Mouse (Mus musculus) heart, embryonic 16.5 days (tissue): ENCODE measurements around the gene Ppm1h. TPM values are rescaled to one million over a fixed set of nuclear protein-coding genes. Genes with fewer than 3 reads are reported as not detected.

Experiments used
- ATAC-seq: fragments of 200-750 bp; cut with Nextera tagmentation; replicated peaks from 2 replicates; pipeline ENCODE4 v1.8.0; 2017; ENCODE audit warnings: moderate number of reproducible peaks; ENCODE audit not compliant: insufficient read depth, low FRiP score; ENCODE audit errors: extremely low read depth
- H3K27ac ChIP-seq: fragments of 300-500 bp; sonication (generic); 2 replicates; pipeline ENCODE4 v1.5.1; 2014; ENCODE audit warnings: mild to moderate bottlenecking, low read length, control low read depth, moderate library complexity
- H3K27me3 ChIP-seq: fragments of 300-500 bp; sonication (generic); 2 replicates; pipeline ENCODE4 v1.6.1; 2014; ENCODE audit warnings: low read length, mixed read lengths; ENCODE audit not compliant: control insufficient read depth, insufficient read depth
- H3K36me3 ChIP-seq: fragments of 300-500 bp; sonication (generic); 2 replicates; pipeline ENCODE4 v1.6.1; 2014; ENCODE audit not compliant: control insufficient read depth, insufficient read depth
- H3K4me1 ChIP-seq: fragments of 300-500 bp; sonication (generic); 2 replicates; pipeline ENCODE4 v1.6.1; 2014; ENCODE audit warnings: low read length, mixed read lengths; ENCODE audit not compliant: control insufficient read depth, insufficient read depth
- H3K4me2 ChIP-seq: fragments of 300-500 bp; sonication (generic); 2 replicates; pipeline ENCODE4 v1.6.1; 2014; ENCODE audit warnings: low read depth, mild to moderate bottlenecking, control low read depth, low read length
- H3K4me3 ChIP-seq: fragments of 300-500 bp; sonication (generic); 2 replicates; pipeline ENCODE4 v1.5.1; 2014; ENCODE audit warnings: mild to moderate bottlenecking, control low read depth, low read length
- H3K9ac ChIP-seq: fragments of 300-500 bp; sonication (generic); 2 replicates; pipeline ENCODE4 v1.6.1; 2014; ENCODE audit warnings: low read length, control low read depth
- H3K9me3 ChIP-seq: fragments of 300-500 bp; sonication (generic); replicated peaks from 2 replicates; pipeline ENCODE4 v1.6.1; 2016; ENCODE audit warnings: low read length; ENCODE audit not compliant: control insufficient read depth
- WGBS: fragments of 180-500 bp; shearing (Covaris S2); extraction: QIAGEN DNeasy Blood & Tissue Kit; methylation state at CpG from one replicate; pipeline ENCODE4 v1.1.7; 2014; 5-methylcytosine and 5-hydroxymethylcytosine counted together
- polyA plus RNA-seq: library from polyadenylated mRNA; unstranded; fragments of >200 nt; fragmentation: Nextera tagmentation; extraction: Ambion mirVana; gene quantifications from 2 replicates; pipeline ENCODE4 v1.2.1, GENCODE M21; 2015

Ppm1h gene
- polyA plus RNA-seq, 1 experiment from 2014 or later, result 9.4 TPM

DNA sequence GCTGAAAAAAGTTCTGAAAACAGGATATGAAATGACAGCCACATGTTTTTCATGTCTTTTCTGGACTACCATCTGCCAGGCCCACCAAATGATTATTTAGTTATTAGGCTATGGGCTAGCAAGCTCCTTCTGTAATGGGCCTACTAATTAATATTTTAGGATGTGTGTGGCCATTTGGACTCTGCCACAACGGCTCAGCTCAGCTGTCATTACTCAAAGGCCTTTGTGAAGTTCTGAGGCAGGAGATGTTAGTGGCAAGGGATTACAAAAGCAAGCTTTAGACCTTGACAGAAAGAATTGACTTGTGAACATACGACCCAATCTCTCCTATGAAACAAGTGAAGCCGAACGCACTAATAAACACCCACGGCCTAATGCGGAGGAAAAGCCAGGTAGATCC is 272.4 kb downstream of the Ppm1h start:
- no peak overlapping the region for H3K27ac ChIP-seq
- no peaks in the 10 kb centered on the region for H3K36me3 ChIP-seq
- H3K4me3 ChIP-seq, result no peak overlapping the region
- no peak overlapping the region for H3K4me2 ChIP-seq
- no peaks in the 10 kb centered on the region for H3K4me1 ChIP-seq
- H3K9ac ChIP-seq, result no peak overlapping the region
- no peaks in the 10 kb centered on the region for H3K9me3 ChIP-seq
- ATAC-seq, result no peak
- no peaks in the 10 kb centered on the region for H3K27me3 ChIP-seq
- 82% methylated on average over 6 of the region's 6 CpGs for WGBS

DNA sequence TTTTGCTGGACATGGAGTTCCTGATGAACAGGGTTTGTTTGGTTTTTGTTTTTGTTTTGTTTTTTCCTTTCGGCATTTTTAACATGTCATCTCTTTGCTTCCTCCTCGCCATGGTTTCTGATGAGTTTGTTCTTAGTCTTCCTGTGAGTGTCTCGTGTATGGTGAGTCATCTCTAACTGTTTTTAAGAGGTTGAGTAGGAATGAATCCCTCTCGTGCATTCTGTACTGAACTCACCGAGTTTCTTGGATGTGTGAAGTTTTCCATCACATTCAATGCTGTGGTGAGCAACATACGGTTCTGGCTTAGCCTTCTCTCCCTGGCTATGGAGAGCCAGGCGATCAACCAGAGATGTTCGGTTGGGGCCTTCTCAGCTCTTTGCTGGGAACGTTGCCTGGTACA is 275.0 kb downstream of the Ppm1h start:
- H3K36me3 ChIP-seq, result no peaks in the 10 kb centered on the region
- no peak overlapping the region for H3K4me2 ChIP-seq
- ATAC-seq, result no peak
- 86% methylated on average over 9 of the region's 9 CpGs for WGBS
- H3K9me3 ChIP-seq, result no peaks in the 10 kb centered on the region
- H3K4me3 ChIP-seq, result no peak overlapping the region
- H3K27ac ChIP-seq, result no peak overlapping the region
- H3K27me3 ChIP-seq, result no peaks in the 10 kb centered on the region
- no peaks in the 10 kb centered on the region for H3K4me1 ChIP-seq
- no peak overlapping the region for H3K9ac ChIP-seq

DNA sequence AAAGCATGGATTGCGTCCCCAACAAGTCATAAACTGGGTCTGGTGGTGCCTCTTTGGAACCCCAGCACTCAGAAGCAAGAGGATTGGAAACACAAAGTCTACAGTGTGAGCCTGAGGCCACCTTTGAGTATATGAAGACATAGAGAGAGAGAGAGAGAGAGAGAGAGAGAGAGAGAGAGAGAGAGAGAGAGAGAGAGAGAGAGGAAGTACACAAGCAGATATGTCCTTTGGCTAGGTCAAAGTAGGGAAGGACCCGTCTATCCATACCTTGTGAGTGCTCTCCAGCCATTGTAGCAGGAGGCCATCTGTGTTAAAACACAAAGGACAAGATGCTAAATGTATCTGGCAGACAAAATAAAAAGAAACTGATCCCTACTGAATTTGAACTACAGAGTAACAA is 279.4 kb downstream of the Ppm1h start:
- ATAC-seq, result no peak
- Histone ChIP-seq H3K4me2 (no peak overlapping the region), H3K9me3 (no peaks in the 10 kb centered on the region), H3K36me3 (no peaks in the 10 kb centered on the region), H3K4me3 (no peak overlapping the region), H3K4me1 (no peaks in the 10 kb centered on the region), H3K27me3 (no peaks in the 10 kb centered on the region), H3K9ac (no peak overlapping the region), H3K27ac (no peak overlapping the region)
- WGBS, result 73% methylated on average over 2 of the region's 2 CpGs

DNA sequence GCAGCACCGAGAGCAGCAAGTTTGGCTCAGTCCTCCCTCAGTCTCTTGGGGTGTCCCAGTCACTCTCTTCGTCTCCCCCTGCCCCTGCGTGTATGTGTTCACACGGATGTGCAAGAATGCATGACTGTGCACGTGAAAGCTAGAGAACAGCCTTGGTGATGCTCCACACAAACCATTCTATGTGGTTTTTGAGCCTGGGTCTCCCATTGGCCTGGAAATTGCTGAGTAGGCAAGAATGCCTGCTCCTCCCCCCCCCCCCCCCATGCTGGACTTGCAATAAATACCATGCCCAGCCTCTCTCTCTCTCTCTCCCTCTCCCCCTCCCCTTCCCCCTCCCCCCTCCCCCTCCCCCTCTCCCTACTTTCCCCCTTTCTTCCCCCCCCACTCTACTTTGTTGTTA is 280.1 kb downstream of the Ppm1h start:
- H3K4me2 ChIP-seq, result no peak overlapping the region
- H3K36me3 ChIP-seq, result no peaks in the 10 kb centered on the region
- H3K27me3 ChIP-seq, result no peaks in the 10 kb centered on the region
- H3K4me3 ChIP-seq, result no peak overlapping the region
- 82% methylated on average over 5 of the region's 5 CpGs for WGBS
- no peak overlapping the region for H3K27ac ChIP-seq
- ATAC-seq, result no peak
- H3K4me1 ChIP-seq, result peaks cover 5% of the 10 kb centered on the region
- no peaks in the 10 kb centered on the region for H3K9me3 ChIP-seq
- H3K9ac ChIP-seq, result no peak overlapping the region

DNA sequence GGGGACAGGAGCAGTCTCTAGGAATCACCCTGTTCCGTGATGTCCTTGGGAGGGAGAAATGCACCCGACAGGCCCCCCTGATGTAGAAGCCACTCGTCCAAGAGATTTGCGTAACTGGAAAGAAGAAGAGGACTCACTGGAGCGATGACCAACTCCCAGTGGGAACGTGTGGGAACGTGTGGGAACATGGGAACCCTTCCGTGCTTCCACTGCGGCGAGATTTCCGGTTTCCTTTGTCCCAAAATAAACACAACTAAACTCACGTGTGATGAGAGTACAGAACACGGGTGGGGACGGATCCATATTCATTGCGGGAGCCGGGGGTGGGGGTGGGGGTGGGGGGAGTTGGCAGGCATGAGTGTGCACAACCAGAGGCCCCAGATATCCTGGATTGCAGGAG is 281.7 kb downstream of the Ppm1h start:
- Histone ChIP-seq H3K4me3 (no peak overlapping the region), H3K9me3 (no peaks in the 10 kb centered on the region; the same call in 1 of the 2 replicates), H3K27ac (no peak overlapping the region), H3K36me3 (no peaks in the 10 kb centered on the region), H3K27me3 (no peaks in the 10 kb centered on the region), H3K4me1 (peaks cover 11% of the 10 kb centered on the region), H3K4me2 (no peak overlapping the region), H3K9ac (no peak overlapping the region)
- WGBS, result 81% methylated on average over 16 of the region's 16 CpGs
- no peak for ATAC-seq

DNA sequence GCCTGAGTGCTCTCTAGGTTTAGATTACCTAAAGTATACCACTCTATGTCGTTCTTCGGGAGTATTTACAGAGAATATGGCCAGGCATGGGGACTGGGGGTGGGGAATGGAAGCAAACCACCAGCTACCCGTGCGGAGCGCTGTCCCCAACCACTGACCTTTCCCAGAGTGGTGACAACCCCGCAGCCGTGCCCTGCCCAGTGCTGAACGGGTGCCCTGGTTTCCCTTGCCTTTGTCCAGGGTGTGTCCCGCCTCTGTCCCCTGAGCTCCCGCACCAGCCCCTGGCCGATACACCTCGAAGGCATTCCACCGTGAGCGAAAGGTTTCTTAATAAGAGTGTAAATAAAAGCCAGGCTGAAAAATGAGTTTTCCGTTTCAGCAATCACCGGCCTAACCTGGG is 282.2 kb downstream of the Ppm1h start:
- Histone ChIP-seq H3K9ac (no peak overlapping the region), H3K36me3 (no peaks in the 10 kb centered on the region)
- ATAC-seq, result no peak

DNA sequence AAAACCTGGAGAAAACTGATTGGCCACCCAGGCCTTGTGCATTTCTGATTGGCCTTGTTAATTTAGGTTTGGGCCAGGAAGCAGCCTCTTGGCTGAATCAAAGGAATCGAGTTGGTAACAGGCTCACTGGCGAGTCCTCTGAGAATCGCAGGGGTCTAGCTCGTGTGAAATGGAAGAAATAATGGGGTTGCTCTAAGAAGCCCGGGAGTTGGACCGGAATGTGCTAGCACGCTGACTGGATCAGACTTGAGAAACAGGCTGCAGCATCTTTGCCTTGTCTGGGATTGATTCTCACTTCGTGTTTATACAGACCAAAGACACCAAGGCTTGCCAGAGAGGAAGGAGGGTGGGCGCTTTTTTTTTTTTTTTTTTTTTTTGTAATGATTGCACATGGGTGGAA is 282.9 kb downstream of the Ppm1h start:
- Histone ChIP-seq H3K9ac (no peak overlapping the region), H3K4me2 (no peak overlapping the region), H3K4me3 (no peak overlapping the region), H3K4me1 (peaks cover 11% of the 10 kb centered on the region), H3K27ac (no peak overlapping the region), H3K36me3 (no peaks in the 10 kb centered on the region), H3K9me3 (no peaks in the 10 kb centered on the region; the same call in 1 of the 2 replicates), H3K27me3 (no peaks in the 10 kb centered on the region)
- WGBS, result 71% methylated on average over 9 of the region's 9 CpGs
- ATAC-seq, result no peak

More for the DNA sequence above, 282.2 kb downstream of the Ppm1h start:
- Histone ChIP-seq H3K4me3 (no peak overlapping the region), H3K27me3 (no peaks in the 10 kb centered on the region), H3K4me1 (peaks cover 11% of the 10 kb centered on the region), H3K9me3 (no peaks in the 10 kb centered on the region; the same call in 1 of the 2 replicates), H3K4me2 (peak overlapping the region; percentile 10; the same call in 1 of the 2 replicates), H3K27ac (no peak overlapping the region)
- WGBS, result 42% methylated on average over 16 of the region's 16 CpGs

DNA sequence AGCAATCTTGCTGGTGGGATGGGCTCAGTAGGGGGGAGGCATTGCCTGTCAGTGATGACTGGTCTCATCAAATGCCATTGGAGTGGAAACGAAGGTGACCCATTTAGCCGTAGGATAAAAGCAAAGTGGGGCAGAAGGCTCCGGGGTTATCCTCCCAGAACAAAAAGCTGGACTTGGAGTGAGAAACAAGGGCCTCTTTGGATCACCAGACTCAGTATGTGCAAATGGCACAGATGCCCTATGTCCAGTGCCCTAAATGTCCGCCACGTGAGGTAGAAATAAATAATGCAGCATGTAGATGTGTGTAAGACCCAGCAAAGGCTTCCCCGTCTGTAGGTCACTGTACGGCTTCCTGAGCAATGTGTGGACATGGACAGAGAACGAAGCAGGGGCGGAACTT is 284.1 kb downstream of the Ppm1h start:
- Histone ChIP-seq H3K36me3 (no peaks in the 10 kb centered on the region), H3K9me3 (no peaks in the 10 kb centered on the region; the same call in 1 of the 2 replicates), H3K27ac (no peak overlapping the region), H3K4me1 (peaks cover 11% of the 10 kb centered on the region), H3K9ac (no peak overlapping the region), H3K4me2 (no peak overlapping the region), H3K4me3 (no peak overlapping the region), H3K27me3 (no peaks in the 10 kb centered on the region)
- ATAC-seq, result no peak
- 68% methylated on average over 9 of the region's 9 CpGs for WGBS

DNA sequence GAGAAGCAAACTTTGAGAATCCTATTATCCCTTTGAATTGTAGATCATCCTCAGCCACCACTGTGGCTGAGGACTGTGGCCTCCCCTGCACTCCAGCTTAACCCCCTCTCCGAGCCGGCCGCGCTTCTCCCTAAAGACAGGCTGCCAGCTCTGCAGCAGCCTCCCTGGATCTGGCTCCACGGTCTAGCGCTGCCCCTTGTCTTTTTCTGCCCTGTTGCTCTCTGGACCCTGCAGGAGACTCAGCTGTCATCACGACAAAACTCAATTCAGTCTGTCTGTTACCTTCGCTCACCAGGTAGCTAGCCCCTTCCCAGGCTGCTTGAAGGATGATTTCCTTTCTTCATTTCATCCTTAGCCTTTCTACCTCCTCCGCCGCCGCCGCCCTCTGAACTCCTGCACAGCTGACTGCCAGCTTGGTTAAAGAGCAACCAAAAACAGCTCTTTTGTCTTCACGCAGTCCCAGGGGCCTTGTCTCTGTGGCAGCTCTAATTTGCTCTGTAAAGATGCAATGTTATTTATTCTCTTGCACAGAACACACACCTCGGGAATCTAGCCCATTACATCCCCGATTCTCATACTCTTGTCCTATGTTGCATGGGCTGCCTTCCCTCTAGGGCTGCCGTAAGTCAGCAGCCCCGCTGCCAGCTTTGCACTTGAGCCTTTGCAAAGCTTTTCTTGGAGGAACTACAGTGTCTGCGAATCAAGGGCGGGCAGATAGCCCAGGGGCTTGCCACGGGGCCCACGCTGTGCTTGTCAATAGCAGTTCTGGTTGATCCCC is 285.1 kb downstream of the Ppm1h start:
- Histone ChIP-seq H3K27ac (no peak overlapping the region), H3K36me3 (no peaks in the 10 kb centered on the region), H3K9me3 (no peaks in the 10 kb centered on the region; the same call in 1 of the 2 replicates), H3K4me3 (peak overlapping the region; percentile 44), H3K4me2 (peak overlapping the region; percentile 75), H3K27me3 (no peaks in the 10 kb centered on the region), H3K4me1 (peaks cover 11% of the 10 kb centered on the region), H3K9ac (peak overlapping the region; percentile 61)
- peak; percentile 38; the same call in 1 of the 2 replicates for ATAC-seq
- WGBS, result 8% methylated on average over 21 of the region's 21 CpGs
